Mouse (Mus musculus): ENCODE measurements at regions not wholly inside any gene's neighbourhood (a gene's known extent, or its start where the extent isn't known, plus 50 kb on each side); places are given as distances from the start of the nearest gene placed in this dataset.
A peak's percentile ranks its signal among the peaks of the same experiment; 100 is the strongest.

DNA sequence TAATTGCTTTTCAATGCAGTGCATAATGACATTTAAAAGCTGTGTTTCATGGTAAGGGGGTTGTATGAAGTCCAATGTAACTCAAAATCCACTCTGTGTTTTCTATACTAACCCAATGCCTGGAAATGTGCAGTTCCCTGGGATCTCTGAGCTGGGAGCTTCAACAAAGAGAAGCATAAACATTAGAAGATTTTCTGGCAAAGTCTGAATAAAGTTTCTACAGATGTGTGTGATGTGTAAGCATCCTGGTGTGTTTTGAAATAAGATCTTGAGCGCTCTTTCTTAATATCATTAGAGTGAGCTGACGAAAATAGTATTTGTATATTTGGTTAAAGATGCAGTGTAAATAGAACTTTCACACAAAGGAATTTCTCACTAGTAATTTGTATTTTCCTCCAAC lies 212.2 kb upstream of the Ferd3l start:
- no peaks in the 10 kb centered on the region for H3K9me3 ChIP-seq
- H3K4me3 ChIP-seq (replicated peaks) = no peak overlapping the region
- H3K4me2 ChIP-seq = no peak overlapping the region
- H3K36me3 ChIP-seq = no peaks in the 10 kb centered on the region
- 98% methylated on average over 2 of the region's 2 CpGs for WGBS
- no peak overlapping the region for H3K9ac ChIP-seq (replicated peaks)
- ATAC-seq (ENCODE audit: insufficient number of reproducible peaks, insufficient read depth, low FRiP score, low TSS enrichment, low read depth) = no peak
- no peak overlapping the region for H3K27ac ChIP-seq
- peaks cover 14% of the 10 kb centered on the region for H3K4me1 ChIP-seq (replicated peaks)
- no peaks in the 10 kb centered on the region for H3K27me3 ChIP-seq

DNA sequence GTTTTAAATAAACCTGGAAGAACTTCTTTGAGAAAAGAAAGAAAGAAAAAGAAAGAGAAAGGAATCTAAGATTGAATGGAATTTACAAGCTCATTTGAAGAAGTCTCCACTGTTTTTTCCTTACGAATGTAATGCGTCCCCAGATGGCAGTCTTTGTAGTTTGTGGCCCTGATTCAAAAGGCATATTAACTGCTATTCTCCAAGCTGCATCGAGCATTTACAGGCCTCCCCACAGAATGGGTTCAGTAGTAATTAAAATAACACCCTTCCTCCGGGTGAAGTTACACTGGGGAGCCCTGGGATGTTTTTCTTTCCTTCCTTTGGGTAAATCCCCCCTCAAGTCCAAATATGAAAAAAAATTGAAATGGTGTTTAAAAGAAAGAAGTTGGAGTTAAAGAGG lies 211.2 kb upstream of the Ferd3l start:
- no peaks in the 10 kb centered on the region for H3K9me3 ChIP-seq
- H3K36me3 ChIP-seq = no peaks in the 10 kb centered on the region
- WGBS = 18% methylated on average over 4 of the region's 4 CpGs
- no peak overlapping the region for H3K4me3 ChIP-seq (replicated peaks)
- H3K4me2 ChIP-seq = no peak overlapping the region
- H3K9ac ChIP-seq (replicated peaks) = no peak overlapping the region
- no peaks in the 10 kb centered on the region for H3K27me3 ChIP-seq
- no peak for ATAC-seq (ENCODE audit: insufficient number of reproducible peaks, insufficient read depth, low FRiP score, low TSS enrichment, low read depth)
- H3K27ac ChIP-seq = no peak overlapping the region
- peaks cover 14% of the 10 kb centered on the region for H3K4me1 ChIP-seq (replicated peaks)

DNA sequence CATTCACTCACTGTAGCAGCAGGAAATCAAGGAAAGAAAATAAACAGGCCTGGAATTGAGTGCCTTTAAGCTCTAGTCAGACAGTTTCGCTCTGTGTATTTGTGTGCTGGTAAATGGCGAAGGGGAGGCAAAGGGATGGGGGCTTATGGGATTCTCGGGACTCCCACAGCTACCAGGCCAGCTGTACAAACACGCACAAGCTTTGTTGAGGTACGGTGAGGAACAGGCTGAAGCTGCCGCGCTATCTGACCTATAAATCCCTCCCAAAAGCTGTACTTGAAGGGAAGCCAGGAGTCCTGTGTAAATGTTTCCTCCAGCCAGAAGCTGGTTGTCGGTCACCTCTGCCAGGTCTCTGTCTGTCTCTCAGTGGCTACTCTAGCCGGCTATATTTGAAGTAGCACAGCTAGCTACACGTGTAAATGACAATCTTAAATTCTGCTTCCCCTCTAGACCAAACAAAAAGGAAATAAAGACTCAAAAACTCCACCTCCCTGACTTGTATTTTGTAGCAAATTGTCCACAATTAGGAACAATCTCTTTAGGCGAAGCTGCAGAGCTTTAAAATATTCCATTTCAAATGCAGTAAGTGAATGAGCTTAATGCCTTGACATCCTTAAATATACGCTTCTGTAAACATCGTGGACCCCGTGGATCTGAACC lies 210.5 kb upstream of the Ferd3l start:
- peaks cover 14% of the 10 kb centered on the region for H3K4me1 ChIP-seq (replicated peaks)
- H3K4me3 ChIP-seq (replicated peaks) = no peak overlapping the region
- H3K36me3 ChIP-seq = no peaks in the 10 kb centered on the region
- WGBS = 28% methylated on average over 14 of the region's 14 CpGs
- ATAC-seq (ENCODE audit: insufficient number of reproducible peaks, insufficient read depth, low FRiP score, low TSS enrichment, low read depth) = no peak
- 0 out of 2 replicates have a peak overlapping the region, but pooled peaks have one; percentile 41 for H3K27ac ChIP-seq
- no peaks in the 10 kb centered on the region for H3K9me3 ChIP-seq
- no peaks in the 10 kb centered on the region for H3K27me3 ChIP-seq
- no peak overlapping the region for H3K9ac ChIP-seq (replicated peaks)
- H3K4me2 ChIP-seq = peak overlapping the region; percentile 39

DNA sequence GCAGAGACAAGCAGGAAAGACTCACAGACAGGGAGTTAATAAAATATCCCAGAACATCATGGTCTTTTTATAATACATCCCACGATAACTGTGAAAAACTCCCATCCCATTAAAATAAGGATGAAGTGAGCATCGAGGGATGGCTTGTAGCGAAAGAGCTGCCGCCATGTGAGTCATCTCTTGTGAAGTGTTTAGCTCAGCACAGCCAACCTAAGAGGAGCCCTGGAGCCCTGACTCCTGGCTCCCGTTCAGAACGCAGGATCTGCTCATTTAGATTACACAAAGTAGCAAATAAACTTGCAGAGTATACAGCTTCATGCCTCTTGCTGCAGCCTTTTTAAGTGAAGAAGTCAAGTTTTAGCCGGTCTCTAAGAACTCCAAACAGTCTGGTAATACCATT lies 209.2 kb upstream of the Ferd3l start:
- Histone ChIP-seq H3K4me3 (replicated peaks) (no peak overlapping the region), H3K27ac (no peak overlapping the region), H3K36me3 (no peaks in the 10 kb centered on the region), H3K9me3 (no peaks in the 10 kb centered on the region), H3K4me1 (replicated peaks) (peaks cover 14% of the 10 kb centered on the region), H3K9ac (replicated peaks) (no peak overlapping the region), H3K27me3 (no peaks in the 10 kb centered on the region), H3K4me2 (no peak overlapping the region)
- no peak for ATAC-seq (ENCODE audit: insufficient number of reproducible peaks, insufficient read depth, low FRiP score, low TSS enrichment, low read depth)
- 62% methylated on average over 7 of the region's 7 CpGs for whole genome bisulfite sequencing

DNA sequence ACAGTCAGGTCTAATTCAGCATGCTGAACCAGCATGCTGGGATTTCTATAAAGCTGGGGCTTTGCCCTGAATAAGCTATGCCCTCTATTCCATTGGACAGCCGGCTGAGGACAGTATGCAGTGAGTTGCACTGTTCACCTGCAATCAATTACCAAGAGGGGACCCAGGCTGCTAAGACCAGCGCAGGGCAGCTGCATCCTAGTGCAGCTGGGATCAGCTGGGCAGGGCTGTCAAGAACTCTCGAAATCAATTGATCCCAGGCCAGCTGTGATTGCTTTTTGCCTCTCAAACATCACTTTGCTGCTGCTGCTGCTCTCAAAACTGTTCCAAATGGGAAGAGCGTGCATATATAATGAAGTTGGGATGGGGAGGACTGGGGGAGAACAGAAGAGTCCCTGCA lies 196.3 kb upstream of the Ferd3l start:
- Histone ChIP-seq H3K27ac (no peak overlapping the region), H3K36me3 (no peaks in the 10 kb centered on the region), H3K4me3 (replicated peaks) (no peak overlapping the region), H3K9me3 (no peaks in the 10 kb centered on the region), H3K4me1 (replicated peaks) (peaks cover 5% of the 10 kb centered on the region), H3K27me3 (no peaks in the 10 kb centered on the region), H3K4me2 (no peak overlapping the region), H3K9ac (replicated peaks) (no peak overlapping the region)
- ATAC-seq (ENCODE audit: insufficient number of reproducible peaks, insufficient read depth, low FRiP score, low TSS enrichment, low read depth) = peak; percentile 81
- WGBS = 9% methylated on average over 4 of the region's 4 CpGs

DNA sequence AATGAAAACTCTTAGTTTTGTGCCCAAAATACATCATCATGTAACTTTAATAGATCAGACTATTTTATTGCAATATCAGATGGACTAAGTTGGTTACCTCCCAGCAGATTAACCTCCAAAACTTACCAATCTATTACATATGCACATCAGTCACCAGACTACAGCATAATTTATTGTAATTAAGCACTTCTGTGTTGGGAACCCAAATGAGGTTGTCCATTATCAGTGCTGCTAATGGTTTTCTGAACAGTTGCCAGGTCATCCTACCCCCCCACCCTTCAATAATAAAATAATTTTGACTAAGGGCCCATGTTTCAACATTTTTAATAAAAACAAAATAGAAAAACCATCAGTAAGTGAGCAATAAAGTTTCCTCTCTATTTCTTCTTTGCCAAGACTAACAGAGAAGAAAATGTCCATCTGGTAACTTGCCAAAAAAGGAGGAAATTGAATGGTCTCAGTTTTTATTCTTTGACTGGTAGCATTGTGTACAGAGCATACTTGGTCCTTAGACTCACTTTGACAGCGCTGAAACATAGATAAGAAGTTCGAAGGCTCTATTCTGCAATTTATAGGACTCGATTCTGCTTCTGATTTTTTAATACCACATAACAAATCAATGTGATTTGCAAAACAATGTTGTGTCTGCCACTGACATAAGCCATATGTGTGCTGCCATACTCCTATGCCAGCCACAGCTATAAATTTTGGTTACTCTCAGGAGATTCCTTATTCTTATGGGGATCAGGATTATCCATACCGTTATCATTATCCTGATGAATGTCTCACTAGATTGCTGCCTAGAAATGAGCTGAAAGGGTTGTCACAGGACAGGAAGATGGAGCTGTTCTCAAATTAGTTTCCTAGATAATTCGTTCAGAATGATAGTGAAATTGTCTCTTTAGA lies 152.4 kb upstream of the Ferd3l start:
- no peak for ATAC-seq (ENCODE audit: insufficient number of reproducible peaks, insufficient read depth, low FRiP score, low TSS enrichment, low read depth)
- whole genome bisulfite sequencing = 69% methylated on average over 5 of the region's 5 CpGs
- no peaks in the 10 kb centered on the region for H3K9me3 ChIP-seq
- H3K4me2 ChIP-seq = no peak overlapping the region
- no peak overlapping the region for H3K9ac ChIP-seq (replicated peaks)
- H3K4me3 ChIP-seq (replicated peaks) = no peak overlapping the region
- H3K27me3 ChIP-seq = no peaks in the 10 kb centered on the region
- no peaks in the 10 kb centered on the region for H3K4me1 ChIP-seq (replicated peaks)
- no peaks in the 10 kb centered on the region for H3K36me3 ChIP-seq
- H3K27ac ChIP-seq = no peak overlapping the region

DNA sequence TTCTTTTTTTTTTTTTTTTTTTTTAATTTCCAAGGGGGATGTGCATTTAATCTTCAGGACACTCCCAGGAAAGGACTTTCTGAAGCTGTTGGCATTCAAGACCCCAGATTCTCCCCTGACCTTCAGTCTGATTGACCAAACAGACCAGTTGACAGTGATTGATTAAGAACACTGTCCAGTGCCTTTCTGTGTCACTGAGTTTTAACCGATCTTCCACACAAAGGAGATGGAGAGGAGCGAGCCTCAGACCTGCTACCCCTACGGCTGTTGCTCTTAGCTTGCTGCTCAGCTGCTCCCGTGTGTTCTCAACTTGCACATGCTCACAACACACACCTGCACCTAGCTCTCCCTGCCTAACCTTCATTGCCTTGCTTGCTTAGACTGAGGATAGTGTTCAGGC lies 149.7 kb upstream of the Ferd3l start:
- no peak overlapping the region for H3K9ac ChIP-seq (replicated peaks)
- H3K4me1 ChIP-seq (replicated peaks) = peaks cover 3% of the 10 kb centered on the region; the same call in 1 of the 2 replicates
- H3K27ac ChIP-seq = no peak overlapping the region
- H3K9me3 ChIP-seq = no peaks in the 10 kb centered on the region
- no peaks in the 10 kb centered on the region for H3K36me3 ChIP-seq
- no peak for ATAC-seq (ENCODE audit: insufficient number of reproducible peaks, insufficient read depth, low FRiP score, low TSS enrichment, low read depth)
- H3K4me3 ChIP-seq (replicated peaks) = no peak overlapping the region
- WGBS = 53% methylated on average over 4 of the region's 4 CpGs
- H3K27me3 ChIP-seq = no peaks in the 10 kb centered on the region
- H3K4me2 ChIP-seq = no peak overlapping the region

DNA sequence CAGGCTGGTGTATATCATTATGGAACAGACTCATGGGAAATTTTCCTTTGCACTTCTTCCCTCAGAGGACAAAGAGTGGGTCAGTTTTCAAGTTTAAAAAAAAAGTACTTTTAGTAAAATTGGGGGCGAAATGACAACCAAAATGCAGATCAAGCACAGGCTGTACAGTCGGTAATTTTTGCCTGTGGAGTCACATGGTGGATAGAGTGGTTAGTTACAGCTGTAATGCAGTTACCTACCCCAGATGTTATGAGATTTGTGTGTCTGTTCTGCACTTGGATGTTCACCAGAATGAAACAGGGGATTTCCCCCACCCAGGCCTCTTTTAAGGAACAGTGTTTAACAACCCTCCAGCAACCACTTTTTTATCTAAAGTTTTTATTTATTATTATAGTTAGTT lies 148.3 kb upstream of the Ferd3l start:
- WGBS = 63% methylated on average over 2 of the region's 2 CpGs
- Histone ChIP-seq H3K36me3 (no peaks in the 10 kb centered on the region), H3K27ac (no peak overlapping the region), H3K27me3 (no peaks in the 10 kb centered on the region), H3K4me3 (replicated peaks) (no peak overlapping the region), H3K4me1 (replicated peaks) (peaks cover 3% of the 10 kb centered on the region; the same call in 1 of the 2 replicates), H3K4me2 (no peak overlapping the region), H3K9me3 (no peaks in the 10 kb centered on the region), H3K9ac (replicated peaks) (no peak overlapping the region)
- ATAC-seq (ENCODE audit: insufficient number of reproducible peaks, insufficient read depth, low FRiP score, low TSS enrichment, low read depth) = no peak

DNA sequence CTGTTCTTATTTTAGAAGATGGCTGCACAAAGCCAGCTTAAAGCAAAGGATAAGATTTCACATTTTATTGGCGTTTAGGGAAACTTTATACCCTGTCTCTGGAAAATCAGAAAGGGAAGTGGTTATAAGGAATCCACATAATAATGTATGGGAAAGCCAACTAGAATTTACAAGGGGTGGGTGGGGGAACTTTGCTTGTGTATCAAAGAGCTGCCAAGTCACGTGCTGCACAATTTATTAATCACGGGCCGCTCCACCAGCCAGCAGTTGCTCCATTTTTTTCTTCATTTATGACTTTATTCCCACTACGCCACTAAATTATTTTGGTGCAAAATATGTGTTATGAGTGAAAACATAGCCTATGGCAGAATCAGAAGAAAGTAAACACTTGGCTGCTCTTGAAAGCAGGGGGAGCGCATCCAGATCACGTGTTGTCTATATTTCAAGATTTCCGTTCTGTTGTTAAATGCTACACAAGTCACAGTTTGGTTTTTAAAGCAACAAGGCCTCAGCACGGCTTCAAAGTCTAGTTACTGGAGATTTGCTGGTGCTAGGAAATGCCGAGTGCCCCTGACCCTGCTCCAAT lies 123.9 kb upstream of the Ferd3l start:
- H3K9ac ChIP-seq (replicated peaks) = no peak overlapping the region
- 43% methylated on average over 10 of the region's 10 CpGs for WGBS
- H3K4me2 ChIP-seq = peak overlapping the region; percentile 15
- H3K4me3 ChIP-seq (replicated peaks) = no peak overlapping the region
- no peaks in the 10 kb centered on the region for H3K36me3 ChIP-seq
- ATAC-seq (ENCODE audit: insufficient number of reproducible peaks, insufficient read depth, low FRiP score, low TSS enrichment, low read depth) = peak; percentile 66
- H3K27me3 ChIP-seq = no peaks in the 10 kb centered on the region
- H3K4me1 ChIP-seq (replicated peaks) = peaks cover 5% of the 10 kb centered on the region
- no peaks in the 10 kb centered on the region for H3K9me3 ChIP-seq
- H3K27ac ChIP-seq = peak overlapping the region; percentile 75

DNA sequence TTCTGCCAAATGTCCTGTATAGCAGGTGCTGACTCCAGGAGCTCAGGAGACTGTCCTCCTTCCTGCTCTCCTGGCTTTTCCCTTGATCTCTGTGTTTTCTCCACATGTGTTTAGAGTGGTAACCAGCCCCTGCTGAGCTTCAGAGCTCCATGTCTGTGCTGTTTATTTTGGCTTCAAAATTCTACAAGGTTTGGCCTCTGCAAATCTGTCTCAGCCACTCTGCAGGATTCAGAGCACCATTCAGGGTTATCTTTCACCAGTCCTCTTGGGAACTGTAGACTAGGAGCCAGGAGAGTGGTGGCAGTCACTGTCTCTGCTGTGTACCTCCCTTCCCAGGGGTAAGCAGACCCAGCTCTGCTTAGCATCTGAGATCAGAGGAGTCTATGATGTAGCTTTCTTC lies 102.7 kb upstream of the Ferd3l start:
- no peaks in the 10 kb centered on the region for H3K4me1 ChIP-seq (replicated peaks)
- H3K27me3 ChIP-seq = no peaks in the 10 kb centered on the region
- H3K4me2 ChIP-seq = no peak overlapping the region
- no peaks in the 10 kb centered on the region for H3K9me3 ChIP-seq
- ATAC-seq (ENCODE audit: insufficient number of reproducible peaks, insufficient read depth, low FRiP score, low TSS enrichment, low read depth) = no peak
- no peak overlapping the region for H3K9ac ChIP-seq (replicated peaks)
- no peaks in the 10 kb centered on the region for H3K36me3 ChIP-seq
- H3K4me3 ChIP-seq (replicated peaks) = no peak overlapping the region
- H3K27ac ChIP-seq = no peak overlapping the region

DNA sequence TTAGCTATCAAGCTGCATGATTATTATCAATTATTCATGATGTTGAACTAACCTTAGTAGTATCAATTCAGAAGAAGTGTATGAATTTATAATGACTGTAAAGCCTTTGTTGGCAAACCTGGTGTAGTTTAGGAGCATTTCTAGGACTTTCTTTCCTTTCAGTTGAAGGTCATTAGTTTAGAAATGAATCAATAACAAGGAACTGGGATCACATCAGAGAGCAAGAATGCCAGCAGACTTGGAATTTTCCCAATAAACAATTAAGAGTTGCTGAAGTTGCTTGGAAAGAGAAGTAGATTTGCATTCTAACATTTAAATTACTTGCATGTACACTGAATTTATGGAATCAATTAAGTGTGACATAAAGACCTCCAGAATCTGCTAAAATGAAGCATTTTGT lies 79.1 kb upstream of the Ferd3l start:
- no peaks in the 10 kb centered on the region for H3K27me3 ChIP-seq
- no peak overlapping the region for H3K4me3 ChIP-seq (replicated peaks)
- H3K9me3 ChIP-seq = no peaks in the 10 kb centered on the region
- H3K4me1 ChIP-seq (replicated peaks) = peaks cover 4% of the 10 kb centered on the region; the same call in 1 of the 2 replicates
- ATAC-seq (ENCODE audit: insufficient number of reproducible peaks, insufficient read depth, low FRiP score, low TSS enrichment, low read depth) = no peak
- H3K4me2 ChIP-seq = no peak overlapping the region
- no peak overlapping the region for H3K9ac ChIP-seq (replicated peaks)
- H3K27ac ChIP-seq = no peak overlapping the region
- H3K36me3 ChIP-seq = no peaks in the 10 kb centered on the region
